Mouse (Mus musculus) stomach, embryonic 14.5 days (tissue): ENCODE measurements at regions not wholly inside any gene's neighbourhood (a gene's known extent, or its start where the extent isn't known, plus 50 kb on each side); places are given as distances from the start of the nearest gene placed in this dataset.

Experiments
- ATAC-seq: fragments of 200-750 bp; cut with Nextera tagmentation; 2 replicates; pipeline ENCODE4 v1.8.0; 2017; ENCODE audit warnings: low read depth, moderate TSS enrichment; ENCODE audit not compliant: insufficient number of reproducible peaks, insufficient read depth, low FRiP score
- H3K27ac ChIP-seq: fragments of 300-500 bp; sonication (generic); 2 replicates; pipeline ENCODE4 v1.5.1; 2014; ENCODE audit warnings: mild to moderate bottlenecking, low read length, moderate library complexity, mixed read lengths
- H3K27me3 ChIP-seq: fragments of 300-500 bp; sonication (generic); 2 replicates; pipeline ENCODE4 v1.6.1; 2014; ENCODE audit warnings: low read length, control low read depth, mixed read lengths; ENCODE audit not compliant: control insufficient read depth, insufficient read depth
- H3K36me3 ChIP-seq: fragments of 300-500 bp; sonication (generic); 2 replicates; pipeline ENCODE4 v1.6.1; 2014; ENCODE audit warnings: mild to moderate bottlenecking, control low read depth, low read length, moderate library complexity, mixed read lengths; ENCODE audit not compliant: control insufficient read depth, insufficient read depth
- H3K4me1 ChIP-seq: fragments of 300-500 bp; sonication (generic); 2 replicates; pipeline ENCODE4 v1.6.1; 2014; ENCODE audit warnings: low read length, control low read depth, mixed read lengths; ENCODE audit not compliant: control insufficient read depth, insufficient read depth
- H3K4me2 ChIP-seq: fragments of 300-500 bp; sonication (generic); replicated peaks from 2 replicates; pipeline ENCODE4 v1.6.1; 2014; ENCODE audit warnings: low read depth, low read length, control low read depth
- H3K4me3 ChIP-seq: fragments of 300-500 bp; sonication (generic); 2 replicates; pipeline ENCODE4 v1.5.1; 2014; ENCODE audit warnings: low read depth, low read length, control low read depth
- H3K9ac ChIP-seq: fragments of 300-500 bp; sonication (generic); replicated peaks from 2 replicates; pipeline ENCODE4 v1.6.1; 2014; ENCODE audit warnings: low read depth, mild to moderate bottlenecking, control low read depth, low read length, moderate library complexity, mixed read lengths
- H3K9me3 ChIP-seq: fragments of 300-500 bp; sonication (generic); 2 replicates; pipeline ENCODE4 v1.6.1; 2016; ENCODE audit warnings: low read depth, low read length, control low read depth; ENCODE audit not compliant: control insufficient read depth
- WGBS: fragments of 180-500 bp; shearing (Covaris S2); extraction: QIAGEN DNeasy Blood & Tissue Kit; methylation state at CpG from one replicate; pipeline ENCODE4 v1.1.7; 2014; 5-methylcytosine and 5-hydroxymethylcytosine counted together

DNA sequence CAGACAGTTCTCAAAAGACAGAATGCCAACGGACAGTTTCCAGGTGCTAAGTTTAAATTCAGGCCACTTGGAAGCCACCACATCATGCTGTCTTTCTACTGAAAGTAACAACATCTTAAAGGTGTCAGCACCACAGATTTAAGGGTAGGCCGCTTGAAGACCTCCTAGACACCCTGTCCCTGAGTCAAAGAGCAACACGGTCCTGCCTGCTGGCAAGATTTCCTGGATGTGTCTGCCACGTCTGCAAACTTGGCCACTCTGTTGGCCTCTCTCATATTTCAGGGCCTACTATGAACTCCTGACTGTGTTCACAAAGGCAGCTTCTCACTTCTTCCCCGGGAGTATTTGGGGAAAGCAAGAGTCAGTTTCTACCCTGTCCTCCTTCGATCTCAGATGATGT, 194.7 kb upstream of the Esrrg start:
- H3K9me3 ChIP-seq = no peaks in the 10 kb centered on the region
- no peak overlapping the region for H3K27ac ChIP-seq
- no peak overlapping the region for H3K4me3 ChIP-seq
- H3K36me3 ChIP-seq = no peaks in the 10 kb centered on the region
- H3K9ac ChIP-seq = no peak overlapping the region
- no peaks in the 10 kb centered on the region for H3K27me3 ChIP-seq
- ATAC-seq = no peak
- no peak overlapping the region for H3K4me2 ChIP-seq
- 80% methylated on average over 6 of the region's 6 CpGs for WGBS
- H3K4me1 ChIP-seq = no peaks in the 10 kb centered on the region

DNA sequence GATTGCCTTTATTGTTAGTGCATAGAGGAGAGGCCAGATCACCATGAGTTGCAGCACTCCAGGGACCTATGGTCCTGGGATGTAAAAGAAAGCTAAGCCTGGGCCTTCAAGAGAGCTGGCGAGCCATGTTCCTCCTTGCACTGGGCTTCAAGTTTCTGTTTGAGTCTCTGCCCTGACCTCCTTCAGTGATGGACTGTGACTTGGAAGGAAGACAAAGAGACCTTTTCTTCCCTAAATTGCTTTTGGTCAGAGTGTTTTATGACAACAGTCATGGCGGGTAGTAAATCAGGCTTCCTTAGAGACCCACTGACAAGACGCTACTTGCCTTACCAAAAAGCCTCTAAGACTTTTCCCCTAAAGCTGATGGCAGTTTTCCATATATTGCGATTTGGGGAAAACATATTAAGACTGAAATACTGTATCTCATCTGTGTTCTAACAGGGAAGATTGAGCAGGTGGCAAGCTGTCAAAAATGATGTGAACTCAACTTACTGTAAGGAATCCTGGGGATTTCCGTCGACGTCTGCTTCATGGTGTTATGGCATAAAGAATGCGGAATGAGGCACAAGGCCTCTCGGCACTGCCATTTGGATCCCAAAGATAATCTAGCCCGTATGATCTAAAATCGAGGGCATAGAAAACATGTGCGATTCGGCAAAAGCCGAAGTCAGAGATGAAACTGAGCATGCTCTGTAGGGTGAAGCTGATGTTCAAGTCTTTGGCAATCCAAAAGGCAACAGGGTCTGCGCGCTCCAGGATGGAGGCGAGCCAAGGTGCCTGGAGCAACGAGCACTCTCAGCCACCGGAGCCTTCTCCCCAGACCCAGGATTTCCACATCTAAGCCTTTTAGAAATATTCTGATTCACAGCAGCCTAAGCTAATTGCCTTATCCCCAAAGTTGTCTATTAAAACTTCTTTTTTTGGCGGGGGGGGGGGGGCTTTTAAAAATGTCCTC, 190.1 kb upstream of the Esrrg start:
- H3K27me3 ChIP-seq = no peaks in the 10 kb centered on the region
- no peaks in the 10 kb centered on the region for H3K9me3 ChIP-seq
- no peak overlapping the region for H3K4me2 ChIP-seq
- no peak overlapping the region for H3K27ac ChIP-seq
- H3K9ac ChIP-seq = no peak overlapping the region
- no peaks in the 10 kb centered on the region for H3K4me1 ChIP-seq
- WGBS = 88% methylated on average over 20 of the region's 20 CpGs
- ATAC-seq = no peak
- no peaks in the 10 kb centered on the region for H3K36me3 ChIP-seq
- H3K4me3 ChIP-seq = no peak overlapping the region

DNA sequence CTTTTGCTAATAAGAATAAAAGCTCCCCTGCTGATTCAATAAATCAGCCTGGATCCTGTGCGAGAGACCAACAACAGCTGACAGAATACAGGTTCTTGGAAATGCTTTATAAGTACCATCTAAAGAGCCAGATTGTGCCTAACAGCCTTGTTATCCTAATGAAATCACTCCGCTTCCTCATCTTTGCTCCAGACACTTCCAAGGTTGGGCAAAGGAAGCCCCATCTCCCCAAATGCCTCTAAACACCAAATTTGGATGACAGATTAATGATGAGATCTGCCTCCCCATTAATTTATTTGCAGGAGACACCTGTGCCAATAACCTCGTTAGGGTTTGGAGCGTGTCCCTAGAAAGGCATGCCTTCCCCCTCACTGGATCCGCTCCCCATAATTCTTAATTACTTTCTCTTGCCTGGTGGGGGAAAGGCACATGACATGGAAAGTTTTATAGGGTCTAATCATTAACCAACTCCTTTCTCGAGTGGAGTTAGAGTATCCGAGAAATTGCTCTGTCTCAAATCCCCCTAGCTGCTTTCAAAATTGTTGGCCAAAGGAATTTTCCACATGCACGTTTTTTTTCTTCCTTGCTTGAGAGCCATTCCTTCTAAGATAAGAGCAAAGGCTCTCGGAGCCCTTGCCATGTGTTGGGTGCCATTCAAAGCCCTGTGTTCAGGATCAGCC, 179.9 kb upstream of the Esrrg start:
- H3K4me1 ChIP-seq = no peaks in the 10 kb centered on the region

GRCm38 (mm10) chr1:187433716-187434634, 174.6 kb upstream of the Esrrg start:
- 65% methylated on average over 24 of the region's 24 CpGs for WGBS
- Histone ChIP-seq H3K27me3 (no peaks in the 10 kb centered on the region), H3K4me1 (no peaks in the 10 kb centered on the region), H3K36me3 (no peaks in the 10 kb centered on the region), H3K4me2 (no peak overlapping the region), H3K4me3 (no peak overlapping the region), H3K9me3 (no peaks in the 10 kb centered on the region), H3K27ac (no peak overlapping the region), H3K9ac (no peak overlapping the region)
- no peak for ATAC-seq

More for the DNA sequence above, 179.9 kb upstream of the Esrrg start:
- Histone ChIP-seq H3K4me2 (no peak overlapping the region), H3K9me3 (no peaks in the 10 kb centered on the region), H3K4me3 (no peak overlapping the region), H3K9ac (no peak overlapping the region), H3K36me3 (no peaks in the 10 kb centered on the region), H3K27ac (no peak overlapping the region), H3K27me3 (no peaks in the 10 kb centered on the region)
- ATAC-seq = no peak
- 64% methylated on average over 9 of the region's 9 CpGs for WGBS

DNA sequence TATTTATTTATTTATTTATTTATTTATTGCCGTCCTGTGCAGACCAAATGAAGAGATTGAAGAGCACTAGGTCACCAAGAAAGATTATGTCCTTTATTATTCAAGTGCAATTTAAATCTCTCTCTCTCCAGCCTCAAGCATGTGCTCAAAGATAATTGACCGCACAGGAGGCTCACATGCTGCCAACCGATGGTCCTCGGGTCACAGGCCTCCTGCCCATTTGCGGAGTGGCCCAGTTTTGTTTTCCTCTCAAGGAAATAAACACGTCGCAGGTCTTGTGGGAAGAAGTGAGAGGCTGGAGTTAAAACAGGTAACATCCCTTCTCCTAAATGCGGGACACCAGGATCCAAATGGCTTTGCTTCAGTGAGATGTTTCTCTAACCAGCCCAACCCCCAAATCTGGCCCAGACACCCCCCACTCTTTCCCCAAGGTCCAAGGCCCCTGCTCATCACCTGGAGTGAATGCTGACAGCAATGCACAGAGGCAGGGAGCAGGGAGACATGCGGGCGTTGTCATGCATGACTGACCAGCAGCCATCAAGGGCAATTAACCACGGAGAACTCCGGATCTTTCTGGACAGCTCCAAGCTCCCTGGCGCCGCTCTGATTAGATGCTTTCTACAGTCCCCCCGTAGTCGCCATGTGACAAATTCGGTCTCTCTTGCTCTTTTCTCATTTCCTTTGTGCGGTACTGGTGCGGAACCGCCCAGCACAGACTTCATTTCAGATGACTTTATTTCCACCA, 169.2 kb upstream of the Esrrg start:
- no peak for ATAC-seq
- Histone ChIP-seq H3K27ac (no peak overlapping the region), H3K36me3 (no peaks in the 10 kb centered on the region), H3K4me1 (no peaks in the 10 kb centered on the region), H3K27me3 (no peaks in the 10 kb centered on the region), H3K4me3 (no peak overlapping the region), H3K9ac (no peak overlapping the region), H3K9me3 (no peaks in the 10 kb centered on the region), H3K4me2 (no peak overlapping the region)
- 88% methylated on average over 20 of the region's 20 CpGs for WGBS

DNA sequence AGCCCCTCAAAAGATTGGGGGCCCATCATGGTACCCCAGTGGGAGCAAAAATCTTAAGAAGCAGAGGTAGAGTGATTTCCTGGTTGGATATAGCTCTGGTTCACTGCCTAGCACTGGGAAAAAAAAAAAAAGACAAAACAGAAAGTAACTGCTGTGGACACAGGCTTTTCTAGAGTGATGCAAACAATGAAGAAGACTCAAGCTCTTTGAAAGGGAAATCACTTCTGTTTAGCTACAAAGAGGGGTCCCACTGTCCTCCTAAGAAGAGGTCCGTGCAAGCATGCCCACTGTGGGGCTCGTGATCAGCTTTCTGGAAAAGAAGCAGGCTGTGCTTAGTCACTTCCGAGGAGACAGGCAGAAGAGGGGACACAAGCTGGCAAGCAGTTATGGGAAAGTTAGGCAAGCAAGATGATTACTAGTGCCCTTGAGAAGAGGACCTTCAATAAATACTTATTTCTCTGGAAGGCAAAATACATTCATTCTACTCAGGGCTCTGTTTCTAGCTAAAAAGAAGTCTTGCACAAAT, 166.9 kb upstream of the Esrrg start:
- ATAC-seq = no peak
- WGBS = 77% methylated on average over 3 of the region's 3 CpGs
- no peaks in the 10 kb centered on the region for H3K4me1 ChIP-seq

GRCm38 (mm10) chr1:187446511-187446910, 162.1 kb upstream of the Esrrg start:
- no peaks in the 10 kb centered on the region for H3K9me3 ChIP-seq
- H3K4me1 ChIP-seq = no peaks in the 10 kb centered on the region
- H3K9ac ChIP-seq = no peak overlapping the region
- no peak overlapping the region for H3K27ac ChIP-seq
- H3K4me3 ChIP-seq = no peak overlapping the region
- no peak overlapping the region for H3K4me2 ChIP-seq
- 71% methylated on average over 6 of the region's 6 CpGs for WGBS
- no peaks in the 10 kb centered on the region for H3K27me3 ChIP-seq
- ATAC-seq = no peak
- H3K36me3 ChIP-seq = no peaks in the 10 kb centered on the region

More for the DNA sequence above, 166.9 kb upstream of the Esrrg start:
- no peak overlapping the region for H3K4me2 ChIP-seq
- no peak overlapping the region for H3K9ac ChIP-seq
- H3K27ac ChIP-seq = no peak overlapping the region
- H3K4me3 ChIP-seq = no peak overlapping the region
- no peaks in the 10 kb centered on the region for H3K9me3 ChIP-seq
- H3K27me3 ChIP-seq = no peaks in the 10 kb centered on the region
- H3K36me3 ChIP-seq = no peaks in the 10 kb centered on the region
